Mouse (Mus musculus) neutrophil, adult 5-6 weeks (primary cell): ENCODE data around the gene Znrf4. TPM values are rescaled to one million over a fixed set of nuclear protein-coding genes. Genes with fewer than 3 reads are reported as not detected.
A peak's percentile ranks its signal among the peaks of the same experiment; 100 is the strongest.

Experiments used
- ATAC-seq: fragments of 151-379, 151-347 bp; 2 replicates; pipeline ENCODE4 v1.8.0; 2017; ENCODE audit warnings: mild to moderate bottlenecking, moderate TSS enrichment; ENCODE audit not compliant: insufficient number of reproducible peaks, poor library complexity, low FRiP score, severe bottlenecking; ENCODE audit errors: extremely low read depth
- total RNA-seq: library from RNA; stranded (forward); fragments of 200-1000 nt; gene quantifications from 2 replicates; pipeline ENCODE4 v1.2.3, GENCODE M21; 2017

Znrf4 gene
- total RNA-seq, 1 experiment from 2014 or later: not detected

- ATAC-seq: no peak
These were observed 25.7 kb upstream of the Znrf4 start for GRCm38 (mm10) chr17:56537912-56538311.

- ATAC-seq: no peak
These were observed 24.6 kb upstream of the Znrf4 start for GRCm38 (mm10) chr17:56536874-56537273.

- ATAC-seq: no peak
These were observed 24.0 kb upstream of the Znrf4 start for GRCm38 (mm10) chr17:56536192-56536591.

- ATAC-seq: no peak
These were observed 12.7 kb upstream of the Znrf4 start for GRCm38 (mm10) chr17:56524943-56525342.

- ATAC-seq: no peak
These were observed 10.5 kb upstream of the Znrf4 start for GRCm38 (mm10) chr17:56522744-56523143.

- ATAC-seq: no peak
These were observed 3.6 kb upstream of the Znrf4 start for GRCm38 (mm10) chr17:56515690-56516410.

- no peak for ATAC-seq
These were observed 2.7 kb upstream of the Znrf4 start for GRCm38 (mm10) chr17:56514916-56515315.

- no peak for ATAC-seq
These were observed 2.1 kb upstream of the Znrf4 start for GRCm38 (mm10) chr17:56514330-56514729.

GRCm38 (mm10) chr17:56511707-56512090 is 532 bp downstream of the Znrf4 start:
- ATAC-seq: no peak

- ATAC-seq: no peak
These were observed 1.1 kb downstream of the Znrf4 start for GRCm38 (mm10) chr17:56510970-56511706.

GRCm38 (mm10) chr17:56510473-56510969 is 1.7 kb downstream of the Znrf4 start:
- ATAC-seq: no peak

GRCm38 (mm10) chr17:56509707-56510472 is 2.3 kb downstream of the Znrf4 start:
- no peak for ATAC-seq

GRCm38 (mm10) chr17:56509021-56509640 is 3.1 kb downstream of the Znrf4 start:
- no peak for ATAC-seq

- ATAC-seq: peak; percentile 87
These were observed 4.8 kb downstream of the Znrf4 start for GRCm38 (mm10) chr17:56507161-56508068.

- no peak for ATAC-seq
These were observed 5.7 kb downstream of the Znrf4 start for GRCm38 (mm10) chr17:56506417-56507065.

GRCm38 (mm10) chr17:56505401-56505800 is 6.8 kb downstream of the Znrf4 start:
- ATAC-seq: no peak

GRCm38 (mm10) chr17:56502526-56502925 is 9.7 kb downstream of the Znrf4 start:
- ATAC-seq: no peak
